Mouse (Mus musculus): ENCODE results near the gene Spats2l.

Spats2l gene

DNA sequence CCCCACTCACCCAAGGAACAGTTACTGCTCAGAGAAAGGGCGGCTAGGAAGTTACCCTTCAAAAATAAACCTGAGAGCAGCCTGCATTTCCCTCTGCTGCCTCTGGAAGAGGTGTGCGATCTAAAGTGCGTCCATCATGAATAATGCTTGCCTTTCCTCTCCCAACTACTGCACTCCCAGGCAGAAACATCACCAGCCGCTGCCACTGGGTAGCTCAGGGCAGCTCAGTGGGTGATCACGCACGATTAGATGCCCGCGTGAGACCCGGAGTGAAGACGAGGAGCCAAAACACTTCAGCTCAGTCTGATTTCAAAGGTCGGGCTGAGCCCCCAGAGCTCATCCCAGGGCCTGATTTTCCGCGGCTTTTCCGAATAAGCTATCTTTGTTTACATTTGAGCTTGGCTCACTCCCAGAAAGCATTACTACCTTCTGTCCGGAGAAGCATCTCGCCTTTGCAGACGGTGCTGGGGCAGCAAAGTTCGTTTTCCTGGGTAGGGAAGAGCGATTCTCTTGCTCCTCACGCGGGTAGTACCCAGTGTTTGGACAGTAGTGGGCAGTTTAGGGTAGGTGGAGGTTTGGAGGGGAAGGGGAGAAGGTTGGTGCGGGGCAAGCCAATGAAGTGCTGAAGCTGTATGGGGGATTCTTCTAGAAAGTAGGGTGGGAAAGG lies at the start of gene Spats2l:
Spats2l (plus strand) TSS at position 162 of the 667 bp plus-strand sequence.
- in situ Hi-C loops (cut with MboI): no loop called here

- in situ Hi-C loops (cut with MboI): no loop called here
Observed at GRCm38 (mm10) chr1:57725268-57725667, 48.7 kb upstream of the Spats2l start.

DNA sequence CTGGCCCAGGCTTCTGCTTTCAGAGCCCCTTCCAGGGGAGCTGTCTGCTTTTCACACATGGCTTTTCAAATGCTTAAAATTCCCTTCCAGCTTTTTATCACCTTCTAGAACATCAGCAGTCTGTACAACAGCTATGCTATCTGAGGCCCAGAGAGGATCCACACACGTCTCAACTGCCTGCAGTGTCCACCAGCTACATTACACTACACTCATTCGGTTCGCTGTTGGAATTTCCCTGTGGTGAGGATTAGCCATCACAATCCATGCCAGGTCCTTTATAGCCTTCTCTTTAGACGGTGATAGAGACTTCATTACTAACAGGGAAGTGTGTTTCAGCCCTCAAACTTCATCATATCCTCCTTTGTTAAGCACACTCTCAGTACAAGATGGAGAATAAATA lies 38.1 kb upstream of the Spats2l start:
- in situ Hi-C loops (cut with MboI): no loop called here

DNA sequence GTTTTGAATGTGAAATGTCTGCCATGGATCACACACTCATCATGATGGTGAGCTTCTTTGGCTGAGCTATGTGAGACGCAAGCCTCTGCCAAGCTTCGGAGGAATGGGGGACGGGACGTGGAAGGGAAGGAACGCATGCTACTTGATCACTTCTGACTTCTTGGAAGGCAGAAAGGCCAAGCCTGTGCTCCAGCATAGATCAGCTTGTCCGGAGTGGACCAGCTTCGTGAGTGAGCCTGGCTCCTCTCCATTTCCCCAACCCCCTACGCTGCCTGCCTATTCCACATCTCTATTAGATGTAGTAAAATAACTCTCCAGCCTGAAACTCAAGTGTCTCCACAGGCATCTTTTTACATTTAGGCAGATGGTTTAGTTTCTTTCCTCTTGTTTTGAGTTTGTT lies 32.2 kb upstream of the Spats2l start:
- in situ Hi-C loops (cut with MboI): no loop called here

DNA sequence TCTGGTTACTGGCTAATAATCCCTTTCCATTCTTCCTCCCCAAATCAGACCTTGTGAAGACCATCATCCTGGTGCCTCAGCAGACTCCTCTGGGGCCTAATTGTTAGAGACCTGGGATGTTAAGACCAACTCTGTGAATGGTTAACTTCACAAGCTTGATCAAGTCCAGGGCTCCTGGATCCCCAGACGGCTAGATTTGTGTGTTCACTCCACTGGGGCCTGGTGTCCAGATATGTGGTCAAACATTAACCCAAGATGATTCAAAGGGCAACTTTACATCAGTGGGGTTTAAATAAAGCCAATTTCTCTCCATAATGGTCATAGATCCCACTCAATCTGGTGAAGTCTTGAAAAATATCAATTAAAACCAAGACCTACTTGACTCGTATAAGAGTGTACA lies 31.7 kb upstream of the Spats2l start:
- in situ Hi-C loops (cut with MboI): no loop called here

GRCm38 (mm10) chr1:57751781-57752180 lies 22.2 kb upstream of the Spats2l start:
- in situ Hi-C loops (cut with MboI): no loop called here

GRCm38 (mm10) chr1:57766396-57766795 lies 7.6 kb upstream of the Spats2l start:
- in situ Hi-C loops (cut with MboI): no loop called here

DNA sequence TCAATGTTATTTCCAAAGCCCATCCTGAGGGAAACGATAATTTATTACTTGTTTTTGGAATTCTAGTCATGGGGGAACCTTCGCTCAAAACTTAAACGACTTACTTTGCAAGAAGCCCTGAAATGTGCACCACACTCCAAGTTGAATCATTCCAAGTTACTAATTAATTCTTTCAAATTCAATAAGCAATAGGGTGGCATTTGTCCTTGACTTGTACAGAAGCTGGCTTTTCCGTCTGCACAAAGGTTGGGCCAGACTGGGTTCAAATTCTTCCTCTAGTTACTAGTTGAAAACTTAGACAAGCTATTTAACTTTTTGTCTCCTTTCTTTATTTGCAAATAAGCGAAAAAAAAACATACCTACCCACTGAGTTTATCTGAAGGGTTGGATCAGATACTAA lies 636 bp upstream of the Spats2l start:
- in situ Hi-C loops (cut with MboI): no loop called here

DNA sequence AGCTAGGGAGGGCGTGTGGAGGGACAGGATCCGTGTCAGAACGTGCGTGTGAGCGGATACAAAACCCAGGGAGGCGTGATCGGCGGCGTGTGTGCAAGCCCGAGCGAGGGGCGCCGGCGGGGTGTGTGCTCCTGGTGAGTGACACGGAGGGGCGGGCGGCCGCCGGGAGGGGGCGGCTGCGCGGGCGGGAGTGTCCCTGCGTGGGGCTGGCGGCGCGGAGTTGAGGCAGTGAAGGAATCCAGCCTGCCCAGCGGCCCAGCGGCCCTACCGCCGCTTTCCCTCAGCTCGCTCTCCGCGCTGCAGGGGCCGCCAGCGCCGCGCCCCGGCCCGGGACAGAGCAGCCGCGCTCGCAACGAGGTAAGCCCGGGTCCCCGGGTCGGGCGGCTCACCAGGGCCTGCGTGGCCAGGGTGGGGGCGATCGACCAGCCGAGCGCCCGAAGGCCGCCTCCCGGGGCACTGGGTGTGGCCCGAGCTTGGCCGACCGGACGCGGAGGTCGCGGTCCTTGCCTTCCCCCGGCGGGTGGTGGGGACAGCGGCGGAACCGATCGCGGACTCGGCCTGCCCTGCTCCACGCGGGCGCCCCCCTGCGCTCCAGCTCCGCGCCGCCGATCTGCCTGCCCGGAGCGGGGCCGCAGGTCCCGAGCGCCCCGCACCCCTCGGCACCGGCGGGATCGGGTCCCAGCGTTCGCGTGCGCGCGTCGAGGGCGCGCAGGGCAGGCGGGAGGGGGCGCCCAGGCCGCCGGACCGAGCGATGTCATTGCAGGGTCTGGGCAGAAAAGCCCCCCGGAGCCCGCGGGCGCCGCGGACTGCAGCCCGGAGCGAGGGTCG lies 920 bp downstream of the Spats2l start:
- in situ Hi-C loops (cut with MboI): no loop called here

DNA sequence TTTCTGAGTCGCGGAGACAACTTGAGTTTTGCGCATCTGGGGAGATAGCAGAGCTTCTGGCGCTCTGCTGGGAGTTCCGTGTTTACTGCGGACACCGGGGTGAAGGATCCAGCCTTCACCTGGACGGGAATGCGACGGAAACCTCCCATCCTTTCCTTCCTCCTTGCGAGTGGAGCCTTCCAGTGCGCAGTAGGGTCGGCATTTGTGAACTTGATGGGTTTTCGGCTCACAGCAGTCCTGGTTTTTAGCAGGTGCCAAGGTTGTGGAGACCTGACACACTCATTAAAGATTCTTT lies 1.5 kb downstream of the Spats2l start:
- in situ Hi-C loops (cut with MboI): no loop called here

GRCm38 (mm10) chr1:57776671-57777281 lies 2.8 kb downstream of the Spats2l start:
- in situ Hi-C loops (cut with MboI): no loop called here

DNA sequence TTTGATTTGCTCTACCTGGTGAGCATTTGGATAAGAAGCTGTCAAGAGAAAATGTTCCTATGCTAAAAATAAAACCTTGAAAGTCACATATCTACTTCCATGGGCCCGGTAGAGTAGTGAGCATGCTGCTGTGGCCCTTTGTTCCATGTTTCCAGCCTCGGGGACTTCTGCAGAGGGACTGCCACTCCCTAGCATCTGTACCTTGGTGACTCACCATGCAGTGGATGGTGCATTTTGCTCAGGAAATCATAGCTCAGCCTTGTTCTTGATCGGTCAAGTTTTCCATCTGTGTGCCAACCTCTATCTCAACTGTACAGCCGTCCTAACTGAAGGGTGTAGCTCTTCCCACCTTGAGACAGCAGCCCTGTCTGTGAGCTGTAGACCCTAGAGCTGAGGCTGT lies 10.3 kb downstream of the Spats2l start:
- in situ Hi-C loops (cut with MboI): no loop called here

GRCm38 (mm10) chr1:57789831-57790230 lies 15.9 kb downstream of the Spats2l start:
- in situ Hi-C loops (cut with MboI): no loop called here

DNA sequence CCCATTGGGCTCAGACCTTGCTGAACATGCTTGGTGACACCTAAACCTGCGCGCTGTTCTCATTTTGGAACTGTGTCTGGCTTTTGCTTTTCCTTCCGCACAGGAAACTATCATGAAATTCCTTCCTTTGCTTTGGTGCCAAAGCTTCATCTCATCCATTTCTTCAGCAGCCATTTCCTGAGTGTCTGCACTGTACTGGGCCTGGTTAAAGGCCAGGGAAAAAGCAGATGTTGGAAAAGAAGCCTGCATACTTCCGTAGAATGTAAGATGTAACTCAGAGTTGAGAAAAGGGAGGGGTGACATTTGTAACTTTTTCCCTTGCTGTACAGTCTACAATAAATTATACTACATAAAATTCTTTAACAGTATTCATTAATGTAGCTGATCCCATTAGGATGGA lies 18.2 kb downstream of the Spats2l start:
- in situ Hi-C loops (cut with MboI): no loop called here

- in situ Hi-C loops (cut with MboI): no loop called here
Observed at GRCm38 (mm10) chr1:57795838-57796237, 21.9 kb downstream of the Spats2l start.

- in situ Hi-C loops (cut with MboI): no loop called here
Observed at GRCm38 (mm10) chr1:57799398-57799797, 25.4 kb downstream of the Spats2l start.

DNA sequence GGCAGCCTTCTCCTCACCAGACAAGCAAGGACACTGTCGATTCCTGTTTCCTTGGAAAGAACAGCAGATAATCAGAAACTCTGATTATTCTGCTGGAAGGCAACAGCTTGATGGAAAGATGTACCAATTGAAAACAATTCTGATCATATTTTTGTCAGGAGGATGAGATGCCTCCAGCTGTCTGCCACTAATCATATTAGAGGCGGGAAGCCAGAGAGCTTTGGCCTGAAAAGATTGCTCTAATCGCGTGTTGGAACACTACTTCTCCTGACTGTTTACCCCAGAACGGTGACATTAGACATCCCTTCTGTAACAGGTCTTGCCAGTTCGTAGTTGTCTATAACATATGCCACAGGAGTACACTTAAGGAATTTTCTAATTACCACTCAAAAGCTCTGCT lies 26.9 kb downstream of the Spats2l start:
- in situ Hi-C loops (cut with MboI): no loop called here

GRCm38 (mm10) chr1:57806126-57806525 lies 32.2 kb downstream of the Spats2l start:
- in situ Hi-C loops (cut with MboI): no loop called here

DNA sequence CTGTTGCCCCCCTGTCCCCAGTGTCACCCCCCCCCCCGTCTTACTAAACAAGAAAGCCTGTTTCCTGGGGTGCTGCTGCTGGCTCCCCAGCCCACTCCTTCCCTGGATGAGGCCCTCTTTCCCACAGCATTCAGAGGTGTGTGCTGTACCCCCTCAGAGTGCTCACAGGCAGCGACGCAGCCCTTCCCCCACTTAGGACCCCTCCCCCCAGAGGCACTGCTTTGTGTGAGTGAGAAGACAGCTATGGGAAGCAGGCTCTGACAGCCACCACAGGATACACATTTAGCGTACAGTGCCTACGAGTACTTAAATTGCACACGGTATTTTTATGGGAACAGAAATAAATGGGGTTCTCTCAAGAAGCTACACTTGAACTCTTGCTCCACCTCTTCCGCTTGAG lies 33.9 kb downstream of the Spats2l start:
- in situ Hi-C loops (cut with MboI): no loop called here

- in situ Hi-C loops (cut with MboI): no loop called here
Observed at GRCm38 (mm10) chr1:57810221-57810620, 36.3 kb downstream of the Spats2l start.

GRCm38 (mm10) chr1:57817103-57817502 lies 43.1 kb downstream of the Spats2l start:
- in situ Hi-C loops (cut with MboI): no loop called here

- in situ Hi-C loops (cut with MboI): no loop called here
Observed at GRCm38 (mm10) chr1:57820428-57820997, 46.6 kb downstream of the Spats2l start.
